In the genomic region with DNA sequence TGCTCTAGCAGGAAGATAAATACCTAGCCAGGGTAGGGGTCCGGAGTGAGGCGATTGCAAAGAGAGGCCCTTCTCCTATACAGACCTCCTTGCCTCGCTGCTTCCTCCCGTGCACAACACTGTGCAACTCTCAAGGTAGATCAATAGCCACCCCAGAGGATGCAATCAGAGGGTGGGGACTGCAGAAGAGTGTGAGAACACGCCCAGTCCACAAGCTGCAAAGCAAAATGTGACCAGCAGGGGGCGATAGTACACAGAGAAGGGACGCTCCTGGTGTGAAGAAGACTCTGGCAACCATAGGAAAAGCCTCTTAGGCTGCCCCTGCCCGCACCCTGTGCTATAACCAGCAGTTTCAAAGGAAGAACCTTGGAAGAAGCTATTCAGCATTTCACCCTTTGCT, we compare ENCODE assay signal across 9 mouse cellular contexts.
DNase-seq lines count a peak whose midpoint lies in the region; ATAC-seq and TF ChIP-seq lines count a peak whose summit lies in the region.
"Had no signal": no experiment of that assay in that cellular context is flagged by ENCODE, and none has a peak within 500 bp of the region (broad histone marks: within the 10 kb centered on the region; RNA-seq: fewer than 3 reads in every experiment).

No protein-coding gene starts in this region.

- intact Hi-C loops in heart, postnatal 10 days (cut with DNase I): loop anchor here (1.0 to 2.0 kb wide), 2 partner anchors 83 to 191 kb away; no protein-coding TSS in a partner anchor

- H3K9me3 ChIP-seq in G1E (replicated peaks): 0 out of 2 replicates have a peak, but pooled peaks cover 9% of the 10 kb centered on the region
- H3K9me3 ChIP-seq in embryonic facial prominence, embryonic 14.5 days (ENCODE audit: control insufficient read depth, low read length): no peaks in the 10 kb centered on the region
- H3K9me3 ChIP-seq in lung, embryonic 14.5 days (ENCODE audit: low read depth, low read length): no peaks in the 10 kb centered on the region

- no peak overlapping the region for H3K27ac ChIP-seq in embryonic facial prominence, embryonic 14.5 days (replicated peaks; ENCODE audit: low read depth, low read length)
- no peak overlapping the region for H3K27ac ChIP-seq in lung, embryonic 14.5 days (ENCODE audit: low read depth)
- H3K27ac ChIP-seq: heart, embryonic 13.5 days had no signal

- H3K4me2 ChIP-seq in embryonic facial prominence, embryonic 14.5 days (ENCODE audit: low read depth, low read length): no peak overlapping the region
- no peak overlapping the region for H3K4me2 ChIP-seq in lung, embryonic 14.5 days
- H3K4me2 ChIP-seq: heart, embryonic 13.5 days had no signal

- TF ChIP-seq CTCF in G1E (IDR thresholded peaks at IDR 0.05; ENCODE audit: low read depth, low read length): peak; percentile 37
- TF ChIP-seq CTCF in lung, embryonic 14.5 days (IDR thresholded peaks at IDR 0.05; ENCODE audit: low read depth): peak; percentile 79

- 40% methylated on average over 8 of the region's 8 CpGs for WGBS in embryonic facial prominence, embryonic 14.5 days
- WGBS in lung, embryonic 14.5 days: 35% methylated on average over 8 of the region's 8 CpGs

- ATAC-seq in G1E (ENCODE audit: extremely low read depth, insufficient number of reproducible peaks, low FRiP score, poor library complexity, severe bottlenecking): no peak
- ATAC-seq in embryonic facial prominence, embryonic 14.5 days (ENCODE audit: low read depth): peak; percentile 50; the same call in 1 of the 2 replicates
- ATAC-seq in lung, embryonic 14.5 days (ENCODE audit: insufficient read depth): peak; percentile 49; the same call in 1 of the 2 replicates

- H3K9ac ChIP-seq in embryonic facial prominence, embryonic 14.5 days (ENCODE audit: low read depth, low read length): no peak overlapping the region
- H3K9ac ChIP-seq in lung, embryonic 14.5 days: no peak overlapping the region
- H3K9ac ChIP-seq: heart, embryonic 13.5 days had no signal

- H3K4me3 ChIP-seq in G1E (ENCODE audit: low read depth, low read length): no peak overlapping the region
- H3K4me3 ChIP-seq in embryonic facial prominence, embryonic 14.5 days (ENCODE audit: low read depth, low read length): no peak overlapping the region
- H3K4me3 ChIP-seq in lung, embryonic 14.5 days (ENCODE audit: low read depth, low read length): no peak overlapping the region
- H3K4me3 ChIP-seq: heart, embryonic 13.5 days had no signal

- no peaks in the 10 kb centered on the region for H3K4me1 ChIP-seq in G1E (ENCODE audit: insufficient read depth, low read depth, low read length)
- H3K4me1 ChIP-seq in embryonic facial prominence, embryonic 14.5 days (ENCODE audit: control insufficient read depth, insufficient read depth, low read length): no peaks in the 10 kb centered on the region
- H3K4me1 ChIP-seq in lung, embryonic 14.5 days (ENCODE audit: insufficient read depth): no peaks in the 10 kb centered on the region
- H3K4me1 ChIP-seq: heart, embryonic 13.5 days had no signal

- no peaks in the 10 kb centered on the region for H3K27me3 ChIP-seq in G1E (ENCODE audit: insufficient read depth, low read length)
- no peaks in the 10 kb centered on the region for H3K27me3 ChIP-seq in embryonic facial prominence, embryonic 14.5 days (replicated peaks; ENCODE audit: control insufficient read depth, insufficient read depth, low read length)
- no peaks in the 10 kb centered on the region for H3K27me3 ChIP-seq in lung, embryonic 14.5 days (ENCODE audit: insufficient read depth, low read length)
- H3K27me3 ChIP-seq: heart, embryonic 13.5 days had no signal

- H3K36me3 ChIP-seq in G1E (replicated peaks): no peaks in the 10 kb centered on the region
- no peaks in the 10 kb centered on the region for H3K36me3 ChIP-seq in embryonic facial prominence, embryonic 14.5 days (ENCODE audit: control insufficient read depth, insufficient read depth, low read length)
- H3K36me3 ChIP-seq in lung, embryonic 14.5 days (ENCODE audit: insufficient read depth): no peaks in the 10 kb centered on the region
- H3K36me3 ChIP-seq: heart, embryonic 13.5 days had no signal

- DNase-seq in G1E (ENCODE audit: low spot score): no peak
- DNase-seq in brain, adult 2 months (ENCODE audit: low read depth, low spot score): peak; percentile 70
- DNase-seq in embryonic facial prominence, embryonic 14.5 days (ENCODE audit: low spot score): peak; percentile 42
- DNase-seq in heart, postnatal 10 days: peak; percentile 58 to 85
- peak; percentile 87 to 91 for DNase-seq in kidney, postnatal 4 days
- peak; percentile 79 for DNase-seq in lung, embryonic 14.5 days
- peak; percentile 69 for DNase-seq in right cerebral cortex, adult 18-20 months
- DNase-seq in T-cell, adult 2 months (ENCODE audit: low spot score): no peak

Comparison
In these comparisons a context has a peak if more than half of its experiments do, and no peak if none do; other contexts are left out.
1. DNase-seq: peak in brain, adult 2 months (single experiment), embryonic facial prominence, embryonic 14.5 days (single experiment), heart, postnatal 10 days (2 of 2), kidney, postnatal 4 days (2 of 2), lung, embryonic 14.5 days (single experiment) and right cerebral cortex, adult 18-20 months (single experiment); none in G1E (single experiment) and T-cell, adult 2 months (single experiment).